8 mouse cellular contexts compared by ENCODE assay signal in the genomic region with DNA sequence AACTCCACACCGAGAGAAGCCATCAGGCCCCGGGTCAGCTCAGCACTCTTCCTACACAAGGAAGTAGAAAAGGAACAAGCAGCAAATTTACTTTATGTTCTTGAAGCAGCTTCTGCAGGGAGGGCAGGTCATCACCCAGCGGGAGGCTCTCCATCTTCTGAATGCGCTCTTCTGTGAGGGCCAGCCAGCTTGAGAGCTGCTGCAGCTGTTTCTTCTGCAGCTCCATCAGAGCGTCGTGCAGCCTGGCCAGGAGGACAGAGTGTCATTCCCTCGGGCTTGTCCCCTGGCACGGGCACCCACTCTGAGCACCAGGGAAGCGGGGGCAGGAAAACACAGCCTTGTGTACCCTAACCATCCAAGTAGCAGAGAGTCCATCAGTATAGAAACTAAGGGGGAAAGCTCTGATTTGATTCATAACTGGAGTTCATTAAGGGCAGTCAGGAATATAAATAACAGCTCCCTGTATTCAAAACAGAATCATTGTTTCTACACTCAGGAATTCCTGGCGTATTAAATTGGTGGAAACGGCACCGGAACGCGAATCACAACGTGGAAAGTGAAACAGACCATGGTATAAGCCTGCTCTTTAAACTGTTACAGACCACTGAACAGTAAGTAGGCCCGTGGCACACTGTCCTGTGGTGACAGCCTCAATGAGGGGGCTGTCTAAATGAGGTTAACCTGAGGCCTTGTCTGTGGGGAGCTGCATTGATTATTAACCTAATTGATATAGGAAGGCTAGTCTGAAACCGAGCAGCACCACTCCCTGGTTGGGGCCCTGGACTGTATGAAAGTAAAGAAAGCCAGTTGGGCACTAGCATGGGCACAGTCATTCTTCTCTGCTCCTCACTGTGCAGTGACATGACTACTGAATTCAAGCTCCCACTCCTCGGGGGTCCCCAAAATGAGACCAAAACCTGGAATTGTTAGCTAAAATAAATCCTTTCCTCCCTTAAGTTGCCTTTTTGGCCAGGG.
DNase-seq lines count a peak whose midpoint lies in the region; ATAC-seq lines count a peak whose summit lies in the region.

No protein-coding gene starts in this region.

- 0 out of 2 replicates have a peak, but pooled peaks have one; percentile 56 for ATAC-seq in midbrain, embryonic 16.5 days
- ATAC-seq in midbrain, embryonic 13.5 days = no peak
- no peak for ATAC-seq in heart, embryonic 15.5 days (replicated peaks; ENCODE audit: insufficient number of reproducible peaks, insufficient read depth, low FRiP score, low read depth)
- ATAC-seq in stomach, embryonic 15.5 days (ENCODE audit: insufficient read depth, low FRiP score, low read depth) = peak; percentile 53; the same call in 1 of the 2 replicates
- ATAC-seq in forebrain, embryonic 12.5 days (ENCODE audit: low FRiP score) = no peak

- no peaks in the 10 kb centered on the region for H3K36me3 ChIP-seq in midbrain, embryonic 16.5 days (ENCODE audit: control insufficient read depth, insufficient read depth, low read length)
- H3K36me3 ChIP-seq in midbrain, embryonic 13.5 days = peaks cover 14% of the 10 kb centered on the region
- peaks cover 45% of the 10 kb centered on the region for H3K36me3 ChIP-seq in heart, embryonic 15.5 days
- peaks cover 19% of the 10 kb centered on the region for H3K36me3 ChIP-seq in stomach, embryonic 15.5 days
- 0 out of 2 replicates have a peak, but pooled peaks cover 22% of the 10 kb centered on the region for H3K36me3 ChIP-seq in forebrain, embryonic 12.5 days (replicated peaks)

- H3K4me3 ChIP-seq in midbrain, embryonic 16.5 days (ENCODE audit: low read depth, low read length) = no peak overlapping the region
- no peak overlapping the region for H3K4me3 ChIP-seq in midbrain, embryonic 13.5 days (replicated peaks)
- H3K4me3 ChIP-seq in heart, embryonic 15.5 days = no peak overlapping the region
- H3K4me3 ChIP-seq in stomach, embryonic 15.5 days (replicated peaks) = no peak overlapping the region
- H3K4me3 ChIP-seq in forebrain, embryonic 12.5 days (replicated peaks) = no peak overlapping the region

- no peaks in the 10 kb centered on the region for H3K9me3 ChIP-seq in midbrain, embryonic 16.5 days (replicated peaks; ENCODE audit: control insufficient read depth, low read length, poor library complexity, severe bottlenecking)
- H3K9me3 ChIP-seq in midbrain, embryonic 13.5 days = 0 out of 2 replicates have a peak, but pooled peaks cover 3% of the 10 kb centered on the region
- H3K9me3 ChIP-seq in heart, embryonic 15.5 days (replicated peaks) = no peaks in the 10 kb centered on the region
- no peaks in the 10 kb centered on the region; the same call in 1 of the 2 replicates for H3K9me3 ChIP-seq in stomach, embryonic 15.5 days
- H3K9me3 ChIP-seq in forebrain, embryonic 12.5 days = no peaks in the 10 kb centered on the region

- H3K9ac ChIP-seq in midbrain, embryonic 16.5 days (ENCODE audit: low read depth, low read length) = no peak overlapping the region; the same call in 1 of the 2 replicates
- no peak overlapping the region for H3K9ac ChIP-seq in midbrain, embryonic 13.5 days (replicated peaks)
- H3K9ac ChIP-seq in heart, embryonic 15.5 days = no peak overlapping the region
- H3K9ac ChIP-seq in stomach, embryonic 15.5 days = no peak overlapping the region
- no peak overlapping the region for H3K9ac ChIP-seq in forebrain, embryonic 12.5 days

- H3K27ac ChIP-seq in midbrain, embryonic 16.5 days (ENCODE audit: low read length) = no peak overlapping the region
- no peak overlapping the region for H3K27ac ChIP-seq in midbrain, embryonic 13.5 days
- peak overlapping the region; percentile 61 for H3K27ac ChIP-seq in heart, embryonic 15.5 days
- H3K27ac ChIP-seq in stomach, embryonic 15.5 days = peak overlapping the region; percentile 13; the same call in 1 of the 2 replicates
- H3K27ac ChIP-seq in forebrain, embryonic 12.5 days = no peak overlapping the region

- no peak overlapping the region for H3K4me2 ChIP-seq in midbrain, embryonic 16.5 days (ENCODE audit: low read length)
- no peak overlapping the region for H3K4me2 ChIP-seq in midbrain, embryonic 13.5 days (replicated peaks)
- H3K4me2 ChIP-seq in heart, embryonic 15.5 days = no peak overlapping the region
- no peak overlapping the region for H3K4me2 ChIP-seq in stomach, embryonic 15.5 days
- no peak overlapping the region for H3K4me2 ChIP-seq in forebrain, embryonic 12.5 days

- H3K4me1 ChIP-seq in midbrain, embryonic 16.5 days (ENCODE audit: control insufficient read depth, insufficient read depth, low read length) = no peaks in the 10 kb centered on the region; the same call in 1 of the 2 replicates
- 0 out of 2 replicates have a peak, but pooled peaks cover 3% of the 10 kb centered on the region for H3K4me1 ChIP-seq in midbrain, embryonic 13.5 days (replicated peaks)
- peaks cover 27% of the 10 kb centered on the region for H3K4me1 ChIP-seq in heart, embryonic 15.5 days (replicated peaks)
- no peaks in the 10 kb centered on the region for H3K4me1 ChIP-seq in stomach, embryonic 15.5 days
- no peaks in the 10 kb centered on the region for H3K4me1 ChIP-seq in forebrain, embryonic 12.5 days

- peak; percentile 57 for DNase-seq in kidney, postnatal 14 days
- DNase-seq in adrenal gland, postnatal 4 days (ENCODE audit: low spot score in 2 of 2) = no peak
- DNase-seq in c-Kit-positive CD71-positive TER-119-positive erythroid progenitor cells, embryonic 14.5 days (ENCODE audit: low spot score) = no peak

- H3K27me3 ChIP-seq in midbrain, embryonic 16.5 days (ENCODE audit: control insufficient read depth, insufficient read depth, low read depth, low read length) = no peaks in the 10 kb centered on the region
- H3K27me3 ChIP-seq in midbrain, embryonic 13.5 days = no peaks in the 10 kb centered on the region
- H3K27me3 ChIP-seq in heart, embryonic 15.5 days = no peaks in the 10 kb centered on the region
- H3K27me3 ChIP-seq in stomach, embryonic 15.5 days (replicated peaks) = no peaks in the 10 kb centered on the region
- no peaks in the 10 kb centered on the region for H3K27me3 ChIP-seq in forebrain, embryonic 12.5 days

- 67% methylated on average over 18 of the region's 18 CpGs for WGBS in midbrain, embryonic 16.5 days
- WGBS in midbrain, embryonic 13.5 days = 73% methylated on average over 18 of the region's 18 CpGs
- 65% methylated on average over 18 of the region's 18 CpGs for WGBS in heart, embryonic 15.5 days
- 41% methylated on average over 18 of the region's 18 CpGs for WGBS in stomach, embryonic 15.5 days
- 72% methylated on average over 18 of the region's 18 CpGs for WGBS in forebrain, embryonic 12.5 days

Comparison
In these comparisons a context has a peak if more than half of its experiments do, and no peak if none do; other contexts are left out.
1. ATAC-seq: peak in midbrain, embryonic 16.5 days (single experiment) and stomach, embryonic 15.5 days (single experiment); none in midbrain, embryonic 13.5 days (single experiment), heart, embryonic 15.5 days (single experiment) and forebrain, embryonic 12.5 days (single experiment).
2. H3K27ac ChIP-seq: peak in heart, embryonic 15.5 days (single experiment) and stomach, embryonic 15.5 days (single experiment); none in midbrain, embryonic 16.5 days (single experiment), midbrain, embryonic 13.5 days (single experiment) and forebrain, embryonic 12.5 days (single experiment).